Mouse (Mus musculus): ENCODE results near the gene Fcer1g.

Gene Fcer1g

DNA sequence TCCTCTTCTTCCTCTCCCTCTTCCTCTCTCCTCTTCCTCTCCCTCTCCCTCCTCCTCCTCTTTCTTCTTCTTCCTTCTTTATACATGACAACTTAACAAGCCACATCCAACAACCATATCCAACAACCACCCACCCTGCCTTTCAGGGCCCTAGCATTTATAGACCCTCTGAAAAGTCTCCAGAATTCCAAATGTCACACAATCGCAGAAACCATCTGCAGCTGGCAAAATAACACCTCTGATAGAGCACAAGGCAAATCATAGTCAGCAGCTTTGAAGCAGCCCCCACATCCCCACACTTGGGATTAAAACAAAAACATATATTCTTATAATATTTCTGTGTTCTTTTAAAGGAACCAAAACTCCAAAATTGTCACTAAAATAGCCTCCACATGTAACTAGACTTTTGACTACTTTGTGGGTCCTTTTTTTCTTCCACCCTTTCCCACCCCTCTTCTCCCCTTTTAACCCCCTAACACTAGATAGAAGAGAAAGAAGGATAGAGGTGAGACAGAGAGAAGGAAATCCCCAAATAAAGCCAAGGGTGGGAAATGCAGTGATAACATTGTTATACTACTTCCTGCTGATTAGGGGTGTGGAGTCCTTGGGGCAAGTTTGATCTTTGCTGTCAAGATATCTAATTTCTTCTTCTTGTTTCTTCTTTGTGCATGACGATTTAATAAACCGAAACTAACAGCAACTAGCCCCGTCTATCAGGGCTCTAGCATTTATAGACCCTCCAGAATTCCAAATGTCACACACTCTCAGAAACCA lies 32.0 kb upstream of the Fcer1g start:
- DNase-seq (ENCODE audit: low spot score), result no peak

DNA sequence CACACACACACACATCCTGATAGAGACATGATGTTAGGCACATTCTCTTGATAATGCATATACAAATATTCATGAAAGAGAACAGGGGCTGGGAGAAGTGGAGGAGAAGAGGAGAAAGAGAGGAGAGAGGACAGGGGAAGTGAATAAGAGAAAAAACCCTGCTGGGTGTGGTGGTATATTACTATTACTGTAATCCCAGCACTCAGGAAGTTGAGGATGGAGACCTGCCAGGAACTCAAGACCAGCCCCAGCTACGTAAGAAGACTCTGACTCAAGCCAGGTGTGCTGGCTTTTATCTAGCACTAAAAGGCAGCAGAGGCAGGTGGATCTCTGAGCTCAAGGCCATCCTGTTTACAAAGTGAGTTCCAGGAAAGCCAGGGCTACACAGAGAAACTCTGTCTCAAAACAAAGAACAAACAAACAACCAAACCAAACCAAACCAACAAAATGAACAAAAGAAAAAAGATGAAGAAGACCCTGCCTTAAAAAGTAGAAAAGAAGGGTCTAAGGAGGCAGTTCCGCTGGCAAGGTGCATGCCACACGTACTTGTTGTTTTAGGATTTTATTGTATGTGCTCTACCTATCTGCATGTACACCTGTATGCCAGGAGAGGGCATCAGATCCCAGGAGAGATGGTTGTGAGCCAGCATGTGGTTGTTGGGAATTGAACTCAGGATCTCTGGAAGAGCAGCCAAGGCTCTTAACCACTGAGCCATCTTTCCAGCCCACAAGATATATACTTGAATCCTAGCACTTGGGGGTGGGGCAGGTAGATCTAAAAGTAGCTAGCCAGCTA lies 29.7 kb upstream of the Fcer1g start:
- no peak for DNase-seq (ENCODE audit: low spot score)

DNA sequence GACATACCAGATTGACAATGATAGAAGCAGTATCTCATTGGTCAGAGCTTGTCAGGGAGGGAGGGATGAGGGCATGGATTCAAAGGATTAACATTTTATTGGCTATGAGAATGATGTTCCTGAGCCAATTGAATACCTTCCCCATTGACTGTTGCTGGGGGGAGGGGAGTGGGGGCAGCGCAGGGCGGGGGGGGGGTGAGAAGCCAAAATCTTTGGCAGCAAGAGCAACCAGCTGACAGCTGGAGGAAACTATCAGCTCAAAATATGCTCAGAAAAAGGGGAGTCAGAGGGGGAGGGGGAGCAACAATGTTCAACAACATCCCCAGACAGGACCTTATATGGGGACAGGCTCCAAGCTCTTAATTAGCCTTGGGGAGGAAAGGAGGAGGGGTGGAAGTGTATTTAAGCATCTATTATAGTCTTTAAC lies 29.0 kb upstream of the Fcer1g start:
- no peak for DNase-seq (ENCODE audit: low spot score)

DNA sequence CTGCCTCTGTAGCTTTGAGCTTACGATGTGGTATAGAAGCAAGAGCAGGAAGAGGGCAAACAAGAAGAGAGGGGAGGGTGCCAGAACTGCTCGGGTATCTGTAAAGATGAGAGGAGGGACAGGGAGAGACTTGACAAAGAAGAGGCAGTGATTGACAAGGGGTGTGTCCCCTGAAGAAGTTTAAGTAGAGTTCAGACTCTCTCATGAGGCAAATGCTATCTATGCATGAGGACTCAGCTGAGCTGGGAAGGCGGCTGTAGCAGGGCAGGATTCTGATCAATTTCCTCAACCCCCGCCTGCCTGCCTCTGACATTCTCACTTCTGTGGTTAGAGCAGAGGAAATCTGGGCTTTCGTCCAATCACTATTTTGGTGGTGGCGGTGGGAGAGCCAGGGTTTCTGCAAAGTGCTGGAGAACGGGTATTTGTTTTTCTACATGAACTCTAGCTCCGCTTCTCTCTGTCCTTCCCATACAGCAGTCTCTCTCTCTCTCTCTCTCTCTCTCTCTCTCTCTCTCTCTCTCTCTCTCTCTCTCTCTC lies 28.5 kb upstream of the Fcer1g start:
- DNase-seq (ENCODE audit: low spot score), result no peak

DNA sequence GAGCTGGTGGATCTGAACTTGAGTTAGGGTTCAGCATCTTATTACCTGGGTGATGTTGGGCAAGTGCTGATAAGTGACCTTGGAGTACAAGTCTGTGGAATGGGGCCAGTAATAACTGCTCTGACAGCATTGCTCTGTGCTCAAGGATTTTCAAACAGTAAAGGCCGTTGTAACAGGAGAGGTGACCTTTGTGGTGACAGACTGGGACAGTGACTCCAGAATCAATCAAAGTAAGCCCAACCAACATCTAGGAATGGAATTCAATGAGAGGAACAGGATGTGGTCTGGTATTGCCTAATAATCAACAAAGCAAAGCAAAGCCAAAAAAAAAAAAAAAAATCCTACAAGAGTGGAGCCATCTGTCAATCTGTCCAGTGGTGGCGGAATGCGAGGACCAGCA lies 26.2 kb upstream of the Fcer1g start:
- DNase-seq (ENCODE audit: low spot score), result no peak

DNA sequence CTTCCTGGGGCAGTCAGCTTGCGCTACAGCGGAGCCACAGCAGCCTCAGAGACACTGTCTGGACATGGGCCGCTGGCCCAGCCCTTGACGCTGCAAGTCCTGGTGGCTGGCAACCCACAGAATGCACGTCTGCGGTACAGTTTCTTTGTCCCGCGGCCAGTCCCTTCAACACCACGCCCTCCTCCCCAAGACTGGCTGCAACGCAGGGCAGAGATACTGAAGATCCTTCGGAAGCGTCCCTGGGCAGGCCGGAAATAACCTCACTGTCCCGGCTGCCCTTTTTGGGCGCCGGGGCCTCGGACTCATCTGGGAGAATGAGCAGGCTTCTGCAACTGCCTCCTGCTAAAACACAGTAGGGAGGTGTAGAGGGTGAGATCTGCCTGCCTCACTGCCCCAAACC lies 24.8 kb upstream of the Fcer1g start:
- no peak for DNase-seq (ENCODE audit: low spot score)

DNA sequence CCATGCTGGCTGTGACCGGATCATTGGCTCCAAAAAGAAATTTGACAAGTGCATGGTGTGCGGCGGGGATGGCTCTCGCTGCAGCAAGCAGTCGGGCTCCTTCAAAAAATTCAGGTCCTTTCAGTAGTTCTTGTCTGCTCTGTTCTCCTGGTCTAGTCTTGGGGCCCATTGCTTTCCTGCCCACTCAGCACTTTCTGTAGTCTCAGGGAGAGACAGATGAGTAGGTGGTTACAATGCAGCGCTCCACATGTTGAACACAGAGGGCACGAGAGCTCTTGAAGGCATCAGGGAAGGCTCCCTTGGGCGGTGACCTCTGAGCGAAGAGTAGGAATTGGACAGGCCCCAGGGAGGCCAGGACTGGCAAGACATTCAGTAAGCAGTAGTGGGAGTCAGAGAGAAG lies 23.6 kb upstream of the Fcer1g start:
- no peak for DNase-seq (ENCODE audit: low spot score)

DNA sequence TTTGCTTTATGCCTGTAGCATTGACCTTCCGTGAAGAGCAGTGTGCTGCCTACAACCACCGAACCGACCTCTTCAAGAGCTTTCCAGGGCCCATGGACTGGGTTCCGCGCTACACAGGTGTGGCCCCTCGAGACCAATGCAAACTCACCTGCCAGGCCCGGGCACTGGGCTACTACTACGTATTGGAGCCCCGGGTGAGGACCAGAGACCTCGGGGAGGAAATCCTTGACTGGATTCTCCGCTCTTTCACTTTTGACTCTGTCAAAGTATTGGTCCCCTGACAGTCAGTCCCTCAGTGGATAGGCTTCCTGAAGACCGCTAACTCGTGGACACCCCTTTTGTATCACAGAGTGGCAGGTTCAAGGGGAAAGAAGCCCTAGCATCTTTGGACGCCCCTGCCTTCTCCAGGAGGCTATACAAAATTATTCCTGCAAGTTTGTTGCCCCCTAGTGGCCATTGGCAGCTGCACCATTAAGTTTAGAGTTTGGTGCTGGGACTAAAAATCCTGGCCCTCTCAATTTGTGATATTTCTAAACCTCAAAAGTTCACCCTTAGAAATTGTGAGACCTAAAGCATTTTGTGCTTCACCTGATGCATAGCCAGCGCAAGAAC lies 22.9 kb upstream of the Fcer1g start:
- DNase-seq (ENCODE audit: low spot score), result peak; percentile 48

DNA sequence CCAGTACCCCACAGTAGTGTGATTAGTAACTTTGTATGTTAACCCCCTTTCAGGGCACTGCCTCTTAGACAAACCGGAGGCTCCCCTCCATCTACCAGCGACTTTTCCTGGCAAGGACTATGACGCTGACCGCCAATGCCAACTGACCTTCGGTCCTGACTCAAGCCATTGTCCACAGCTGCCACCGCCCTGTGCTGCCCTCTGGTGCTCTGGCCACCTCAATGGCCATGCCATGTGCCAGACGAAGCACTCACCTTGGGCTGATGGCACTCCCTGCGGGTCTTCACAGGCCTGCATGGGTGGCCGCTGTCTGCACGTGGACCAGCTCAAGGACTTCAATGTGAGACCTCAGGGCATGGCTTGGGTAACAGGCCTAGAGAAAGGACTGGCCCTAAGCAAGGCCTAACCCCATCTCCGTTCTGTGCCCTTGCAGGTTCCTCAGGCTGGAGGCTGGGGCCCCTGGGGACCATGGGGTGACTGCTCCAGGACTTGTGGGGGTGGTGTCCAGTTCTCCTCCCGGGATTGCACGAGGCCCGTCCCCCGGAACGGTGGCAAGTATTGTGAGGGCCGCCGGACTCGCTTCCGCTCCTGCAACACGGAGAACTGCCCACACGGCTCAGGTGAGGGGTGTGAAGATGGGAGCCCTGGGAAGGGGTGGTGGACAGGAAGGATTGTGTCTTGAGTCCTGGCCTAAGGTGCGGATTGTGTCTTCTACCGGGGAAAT lies 22.1 kb upstream of the Fcer1g start:
- no peak for DNase-seq (ENCODE audit: low spot score)

DNA sequence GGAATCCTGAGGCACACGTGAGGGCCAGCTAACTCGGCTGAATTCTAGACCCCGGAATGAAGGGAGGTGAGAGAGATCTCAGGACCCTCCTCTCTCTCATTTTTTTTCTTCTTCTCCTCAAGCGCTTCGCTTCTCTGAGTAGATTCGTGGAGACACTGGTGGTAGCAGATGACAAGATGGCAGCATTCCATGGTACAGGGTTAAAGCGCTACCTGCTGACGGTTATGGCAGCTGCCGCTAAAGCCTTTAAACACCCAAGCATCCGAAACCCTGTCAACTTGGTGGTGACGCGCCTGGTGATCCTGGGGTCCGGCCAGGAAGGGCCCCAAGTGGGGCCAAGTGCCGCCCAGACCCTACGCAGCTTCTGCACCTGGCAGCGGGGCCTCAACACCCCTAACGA lies 18.2 kb upstream of the Fcer1g start:
- no peak for DNase-seq (ENCODE audit: low spot score)

DNA sequence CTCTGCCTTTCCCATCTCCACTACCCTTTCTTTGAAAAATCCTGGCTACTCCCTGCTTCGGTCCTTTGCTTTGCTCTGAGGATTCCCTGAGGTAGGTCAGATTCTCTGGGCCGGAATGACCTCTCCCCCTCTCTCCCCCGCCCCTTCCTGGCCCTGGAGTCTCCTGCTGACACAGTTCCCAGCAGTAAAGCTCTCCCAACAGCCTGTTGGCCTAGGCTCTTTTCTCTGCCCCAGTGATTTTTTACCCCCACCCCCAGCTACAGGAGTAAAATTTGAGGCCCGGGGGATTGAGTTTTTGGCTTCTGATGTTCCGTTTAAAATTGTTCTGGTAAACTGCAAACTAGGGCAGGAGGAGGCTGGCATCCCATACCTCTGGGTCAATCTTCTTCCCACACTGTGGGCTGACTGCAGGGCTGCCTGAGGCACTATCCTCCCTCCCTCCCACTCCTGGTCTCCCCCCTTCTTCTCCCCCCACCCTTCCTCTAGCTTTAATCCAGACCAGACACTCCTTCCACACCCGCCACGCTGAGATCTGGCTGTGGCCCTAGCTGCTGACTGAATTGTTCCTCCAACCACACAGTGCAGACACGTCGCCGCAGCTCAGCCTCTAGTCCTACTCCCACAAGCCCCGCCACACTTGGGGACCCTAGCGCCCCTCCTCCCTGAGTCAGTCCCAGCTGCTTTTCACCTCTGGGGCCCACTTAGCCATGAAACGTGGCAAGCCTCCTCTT lies 17.6 kb upstream of the Fcer1g start:
- DNase-seq (ENCODE audit: low spot score), result no peak

DNA sequence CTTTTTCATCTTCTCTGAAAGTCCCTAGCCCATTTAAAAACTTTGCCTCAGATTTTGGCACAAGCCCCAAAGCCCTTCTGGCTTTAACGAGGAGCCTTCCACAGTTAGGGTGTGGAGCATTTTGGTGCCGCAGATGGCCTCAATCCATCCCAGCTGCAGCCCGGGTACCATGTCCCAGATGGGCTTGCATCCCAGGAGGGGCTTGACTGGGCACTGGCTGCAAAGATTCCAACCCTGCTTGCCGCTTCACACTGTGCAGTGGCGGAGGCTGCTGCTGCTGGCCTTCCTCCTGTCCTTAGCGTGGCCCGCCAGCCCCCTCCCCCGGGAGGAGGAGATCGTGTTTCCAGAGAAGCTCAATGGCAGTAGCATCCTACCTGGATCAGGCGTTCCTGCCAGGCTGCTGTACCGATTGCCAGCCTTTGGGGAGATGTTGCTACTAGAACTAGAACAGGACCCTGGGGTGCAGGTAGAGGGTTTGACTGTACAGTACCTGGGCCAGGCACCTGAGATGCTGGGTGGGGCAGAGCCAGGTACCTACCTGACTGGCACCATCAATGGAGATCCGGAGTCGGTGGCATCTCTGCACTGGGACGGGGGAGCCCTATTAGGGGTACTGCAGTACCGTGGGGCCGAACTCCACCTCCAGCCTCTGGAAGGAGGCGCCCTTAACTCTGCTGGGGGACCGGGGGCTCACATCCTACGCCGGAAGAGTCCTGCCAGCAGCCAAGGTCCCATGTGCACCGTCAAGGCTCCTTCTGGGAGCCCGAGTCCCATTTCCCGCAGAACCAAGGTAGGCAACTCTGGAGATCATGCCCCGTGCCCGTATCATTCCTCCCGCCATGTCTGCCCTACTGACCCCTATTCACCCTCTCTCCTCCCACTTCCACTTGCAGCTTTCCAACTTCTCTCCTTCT lies 16.8 kb upstream of the Fcer1g start, which contains the start of gene Ndufs2:
Gene Ndufs2, minus strand, starts transcription at position 709 of the 914 bp plus-strand sequence.
- no peak for DNase-seq (ENCODE audit: low spot score)

DNA sequence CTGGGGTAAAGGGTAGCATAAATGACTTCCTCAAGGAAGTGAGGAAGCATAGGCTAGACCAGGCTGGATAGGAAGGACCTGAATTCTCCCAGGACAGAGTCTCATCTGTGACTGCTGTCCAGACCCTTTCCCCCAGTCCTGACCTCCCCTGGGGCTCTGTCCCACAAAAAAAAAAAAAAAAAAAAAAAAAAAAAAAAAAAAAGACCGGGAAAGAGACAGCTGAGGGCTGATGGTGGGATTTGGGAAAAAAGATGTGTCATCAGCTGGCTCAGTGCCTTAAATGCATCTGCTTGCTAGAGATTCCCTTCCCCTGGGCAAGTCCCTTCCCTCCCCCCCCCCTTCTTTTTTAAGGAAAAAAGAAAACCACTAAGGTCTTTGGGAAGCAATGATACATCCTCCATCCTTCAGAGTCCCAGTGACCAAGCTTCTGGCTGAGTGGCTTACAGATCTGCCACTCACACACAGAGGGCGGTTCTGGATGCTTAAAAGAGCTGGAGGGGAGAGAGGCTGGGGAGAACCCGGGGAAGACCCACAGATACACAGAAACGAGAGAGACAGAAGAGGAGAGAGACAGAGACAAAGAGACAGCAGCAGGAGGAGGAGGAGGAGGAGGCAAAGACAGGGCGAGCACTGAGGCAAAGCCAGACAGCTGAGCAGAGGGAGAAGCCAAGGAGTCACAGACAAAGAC lies 15.9 kb upstream of the Fcer1g start, which contains the start of gene Adamts4:
Gene Adamts4, plus strand, starts transcription at position 509 of the 688 bp plus-strand sequence.
- no peak for DNase-seq (ENCODE audit: low spot score)

DNA sequence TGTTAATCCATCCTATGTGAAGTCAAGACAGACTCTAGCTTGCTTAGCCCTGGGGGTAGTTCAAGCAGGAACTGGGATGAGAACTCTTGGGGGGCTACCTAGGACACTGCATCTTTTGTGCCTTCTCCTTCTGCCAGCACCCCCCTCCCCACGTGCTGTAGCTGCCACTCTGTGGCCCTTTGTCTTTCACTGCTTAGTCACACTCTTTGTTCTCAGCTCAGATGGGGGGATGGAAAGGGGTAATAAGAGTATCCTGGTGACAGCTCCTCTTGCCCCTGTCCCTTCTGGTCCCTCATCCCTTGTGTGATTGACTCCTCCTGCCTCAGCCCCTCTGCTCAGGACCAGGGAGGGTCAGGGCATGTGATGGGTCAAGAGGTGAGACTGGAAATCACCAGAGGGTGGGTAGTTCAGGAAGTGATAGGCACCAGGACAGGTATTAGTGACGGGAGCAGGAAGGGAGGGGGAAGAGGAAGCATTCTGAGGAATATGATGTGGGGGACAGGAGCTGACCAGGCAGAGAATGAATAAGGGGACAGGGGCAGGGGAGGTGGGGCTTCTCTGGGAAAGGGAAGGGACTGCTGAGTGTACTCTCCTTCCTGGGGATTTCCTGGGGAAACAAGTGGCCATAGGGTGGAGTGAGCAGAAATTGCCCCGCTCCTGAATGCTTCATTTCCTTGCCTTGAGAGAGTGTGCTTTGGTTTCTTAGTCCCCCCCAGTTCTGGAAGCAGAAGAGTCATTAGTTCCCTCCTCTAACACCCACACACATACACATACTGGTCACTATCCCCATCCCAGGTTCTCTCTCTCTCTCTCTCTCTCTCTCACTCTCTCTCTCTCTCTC lies 14.4 kb upstream of the Fcer1g start:
- no peak for DNase-seq (ENCODE audit: low spot score)

DNA sequence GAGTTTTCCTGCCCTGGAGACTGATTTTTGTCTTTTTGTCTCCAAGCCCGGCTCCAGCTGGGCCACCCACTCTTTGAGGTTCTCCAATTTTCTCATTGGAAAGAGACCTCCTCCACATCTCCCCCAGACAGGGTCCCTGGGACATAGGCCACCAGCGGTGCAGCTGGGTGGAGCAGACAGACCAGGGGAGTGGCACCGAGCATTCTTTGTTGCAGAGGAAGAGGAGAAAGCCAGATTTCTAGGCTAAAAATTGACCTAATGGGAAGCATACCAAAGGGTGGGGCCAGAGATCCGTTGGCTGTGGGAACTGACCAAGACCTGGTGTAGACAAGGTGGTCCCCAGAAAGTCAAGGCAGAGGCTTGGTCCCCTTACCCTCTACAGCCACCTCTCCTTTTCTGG lies 13.8 kb upstream of the Fcer1g start:
- no peak for DNase-seq (ENCODE audit: low spot score)

DNA sequence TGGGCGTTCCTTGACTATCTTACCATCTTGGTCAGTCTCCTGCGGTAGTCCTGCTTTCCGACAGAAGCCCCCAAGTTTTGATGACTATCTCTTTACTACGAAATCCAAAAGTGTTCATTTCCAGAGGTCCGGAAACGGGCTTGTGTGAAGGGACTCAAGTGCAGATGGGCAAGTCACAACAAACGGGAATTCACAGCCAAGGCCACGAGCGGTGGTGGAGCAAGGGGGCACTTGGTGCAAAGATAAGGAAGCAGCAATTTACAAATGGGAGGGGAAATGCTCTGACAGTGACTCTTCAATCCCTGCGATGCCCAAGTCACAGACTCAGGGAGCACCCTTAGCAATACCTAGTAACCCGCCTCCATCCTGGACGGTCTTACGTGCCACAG lies 13.3 kb upstream of the Fcer1g start:
- DNase-seq (ENCODE audit: low spot score), result no peak

DNA sequence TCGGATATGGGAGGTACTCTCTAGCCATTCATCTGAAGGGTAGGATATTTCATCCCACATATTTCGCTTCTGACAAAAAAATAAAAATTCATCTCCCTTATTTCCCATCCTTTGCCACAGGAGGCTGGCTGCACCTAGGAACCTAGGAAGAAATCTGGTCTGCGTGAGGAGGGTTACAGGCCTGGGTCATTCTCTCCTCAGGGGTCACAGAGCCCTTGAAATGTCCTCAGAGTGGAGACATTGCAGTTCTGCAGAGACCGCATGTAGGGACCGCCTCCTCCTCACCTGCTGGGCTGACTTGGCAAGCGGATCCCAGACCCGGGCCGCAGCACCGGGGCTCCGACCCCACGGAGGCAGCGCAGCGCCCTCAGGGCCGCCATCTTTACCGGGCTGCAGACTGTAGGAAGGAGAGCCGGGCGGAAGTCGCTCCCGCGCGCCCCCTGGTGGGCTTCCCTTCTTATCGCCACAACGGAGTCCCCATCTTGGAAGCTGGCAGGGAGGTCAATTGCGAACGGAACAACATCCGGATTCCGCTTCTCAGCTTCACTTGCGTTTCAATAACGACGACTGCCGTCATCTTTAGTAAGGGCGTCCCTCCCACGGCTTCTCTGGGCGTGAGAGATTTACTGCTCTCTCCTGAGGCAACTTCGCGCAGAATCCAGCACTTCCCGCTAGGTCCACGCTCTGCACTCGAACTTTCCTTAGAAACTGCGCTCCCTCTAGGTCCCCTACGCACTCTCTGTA lies 12.7 kb upstream of the Fcer1g start:
- peak; percentile 92 for DNase-seq (ENCODE audit: low spot score)

DNA sequence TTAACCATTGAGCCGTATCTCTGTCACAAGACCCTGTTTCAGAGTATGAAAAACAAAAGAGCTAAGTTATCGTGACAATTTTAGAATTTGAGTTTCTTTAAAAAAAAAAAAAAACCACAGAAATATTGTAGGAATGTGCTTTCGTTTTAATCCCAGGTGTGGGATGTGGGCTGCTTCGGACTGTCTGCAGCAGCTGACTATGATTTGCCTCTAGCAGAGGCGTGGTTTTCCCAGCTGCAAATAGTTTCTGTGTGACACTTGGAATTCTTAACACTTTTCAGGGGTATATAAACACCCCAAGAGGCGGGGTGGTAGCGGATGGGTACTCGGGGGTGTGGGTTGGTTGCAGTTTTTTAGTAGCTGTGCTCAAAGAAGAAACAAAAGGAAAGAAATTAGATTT lies 11.2 kb upstream of the Fcer1g start:
- DNase-seq (ENCODE audit: low spot score), result no peak

All from urinary bladder, postnatal 25 days (tissue).